ENCODE assay signal across 8 mouse cellular contexts in the genomic region with DNA sequence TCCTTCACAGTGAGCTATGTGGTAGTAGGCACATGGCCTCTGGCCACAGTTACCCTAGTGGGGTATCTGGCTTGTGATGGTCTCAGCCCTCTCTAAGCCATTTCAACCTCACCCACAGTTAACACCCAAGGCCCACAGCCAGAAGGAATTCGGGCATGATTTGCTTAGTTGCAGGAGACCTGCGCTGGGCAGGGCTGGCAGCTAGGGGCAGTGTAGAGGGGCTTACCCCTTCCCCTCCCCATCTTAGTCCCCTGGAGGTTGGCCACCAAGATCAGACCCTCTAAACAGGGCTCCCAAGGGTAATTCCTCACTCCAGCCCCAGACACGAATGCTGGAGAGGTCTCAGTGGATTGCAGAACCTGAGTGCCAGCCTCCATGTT. TPM values are rescaled to one million over a fixed set of nuclear protein-coding genes. Genes with fewer than 3 reads are reported as not detected.
DNase-seq lines count a peak whose midpoint lies in the region; ATAC-seq lines count a peak whose summit lies in the region.
"Had no signal": no experiment of that assay in that cellular context is flagged by ENCODE, and none has a peak within 500 bp of the region (broad histone marks: within the 10 kb centered on the region; RNA-seq: fewer than 3 reads in every experiment).

No protein-coding gene starts in this region.

- DNase-seq in lung, postnatal 36 days, result no peak
- peak; percentile 51 for DNase-seq in embryonic facial prominence, embryonic 11.5 days (ENCODE audit: low spot score)
- DNase-seq in midbrain, embryonic 10.5 days (ENCODE audit: low spot score), result peak; percentile 42
- no peak for DNase-seq in urinary bladder, postnatal 10 days (ENCODE audit: low spot score)
- DNase-seq in yolk sac, embryonic 10.5 days (ENCODE audit: low spot score), result no peak

- H3K27me3 ChIP-seq in lung, embryonic 15.5 days, result no peaks in the 10 kb centered on the region
- peaks cover 2% of the 10 kb centered on the region; the same call in 1 of the 2 replicates for H3K27me3 ChIP-seq in embryonic facial prominence, embryonic 11.5 days (ENCODE audit: control insufficient read depth, insufficient read depth, low read length)
- peaks cover 23% of the 10 kb centered on the region for H3K27me3 ChIP-seq in hindbrain, embryonic 15.5 days
- peaks cover 52% of the 10 kb centered on the region for H3K27me3 ChIP-seq in midbrain, embryonic 10.5 days (ENCODE audit: low read depth, poor library complexity, severe bottlenecking)

- H3K36me3 ChIP-seq in lung, embryonic 15.5 days, result no peaks in the 10 kb centered on the region
- no peaks in the 10 kb centered on the region for H3K36me3 ChIP-seq in embryonic facial prominence, embryonic 11.5 days (replicated peaks; ENCODE audit: control insufficient read depth, insufficient read depth, low read depth, low read length)
- no peaks in the 10 kb centered on the region for H3K36me3 ChIP-seq in hindbrain, embryonic 15.5 days
- H3K36me3 ChIP-seq in midbrain, embryonic 10.5 days, result no peaks in the 10 kb centered on the region

- H3K4me3 ChIP-seq in lung, embryonic 15.5 days, result peak overlapping the region; percentile 60
- H3K4me3 ChIP-seq in embryonic facial prominence, embryonic 11.5 days (ENCODE audit: low read depth, low read length), result peak overlapping the region; percentile 58
- H3K4me3 ChIP-seq in hindbrain, embryonic 15.5 days, result peak overlapping the region; percentile 56
- H3K4me3 ChIP-seq in midbrain, embryonic 10.5 days, result peak overlapping the region; percentile 70

- H3K9ac ChIP-seq in lung, embryonic 15.5 days, result peak overlapping the region; percentile 58
- peak overlapping the region; percentile 65 for H3K9ac ChIP-seq in embryonic facial prominence, embryonic 11.5 days (replicated peaks; ENCODE audit: low read length)
- peak overlapping the region; percentile 59; the same call in 1 of the 2 replicates for H3K9ac ChIP-seq in hindbrain, embryonic 15.5 days

- H3K4me2 ChIP-seq in lung, embryonic 15.5 days, result peak overlapping the region; percentile 98
- peak overlapping the region; percentile 100 for H3K4me2 ChIP-seq in embryonic facial prominence, embryonic 11.5 days (ENCODE audit: low read depth, low read length)
- peak overlapping the region; percentile 99 for H3K4me2 ChIP-seq in hindbrain, embryonic 15.5 days

- no peaks in the 10 kb centered on the region for H3K9me3 ChIP-seq in lung, embryonic 15.5 days
- H3K9me3 ChIP-seq in embryonic facial prominence, embryonic 11.5 days (replicated peaks; ENCODE audit: control insufficient read depth, low read length), result no peaks in the 10 kb centered on the region
- H3K9me3 ChIP-seq in hindbrain, embryonic 15.5 days, result no peaks in the 10 kb centered on the region
- H3K9me3 ChIP-seq in midbrain, embryonic 10.5 days (replicated peaks), result no peaks in the 10 kb centered on the region

- WGBS in lung, embryonic 15.5 days, result 16% methylated on average over 3 of the region's 3 CpGs
- WGBS in embryonic facial prominence, embryonic 11.5 days, result 15% methylated on average over 3 of the region's 3 CpGs
- WGBS in hindbrain, embryonic 15.5 days, result 15% methylated on average over 3 of the region's 3 CpGs
- 6% methylated on average over 3 of the region's 3 CpGs for WGBS in midbrain, embryonic 10.5 days

- peak overlapping the region; percentile 71; the same call in 1 of the 2 replicates for H3K27ac ChIP-seq in lung, embryonic 15.5 days
- no peak overlapping the region for H3K27ac ChIP-seq in embryonic facial prominence, embryonic 11.5 days (replicated peaks; ENCODE audit: low read depth, low read length)
- no peak overlapping the region for H3K27ac ChIP-seq in hindbrain, embryonic 15.5 days (replicated peaks)
- 0 out of 2 replicates have a peak overlapping the region, but pooled peaks have one; percentile 63 for H3K27ac ChIP-seq in midbrain, embryonic 10.5 days (replicated peaks)

- peak; percentile 27; the same call in 1 of the 2 replicates for ATAC-seq in lung, embryonic 15.5 days (ENCODE audit: borderline replicate concordance, extremely low read depth, low FRiP score, low TSS enrichment)
- ATAC-seq in embryonic facial prominence, embryonic 11.5 days (replicated peaks; ENCODE audit: insufficient number of reproducible peaks, low FRiP score, low TSS enrichment, low read depth), result no peak
- 0 out of 2 replicates have a peak, but pooled peaks have one; percentile 21 for ATAC-seq in hindbrain, embryonic 15.5 days (ENCODE audit: low FRiP score, low read depth)

- peaks cover 34% of the 10 kb centered on the region for H3K4me1 ChIP-seq in lung, embryonic 15.5 days
- 0 out of 2 replicates have a peak, but pooled peaks cover 3% of the 10 kb centered on the region for H3K4me1 ChIP-seq in embryonic facial prominence, embryonic 11.5 days (ENCODE audit: control insufficient read depth, insufficient read depth, low read length)
- H3K4me1 ChIP-seq in hindbrain, embryonic 15.5 days (replicated peaks), result peaks cover 17% of the 10 kb centered on the region
- peaks cover 18% of the 10 kb centered on the region for H3K4me1 ChIP-seq in midbrain, embryonic 10.5 days

RNA-seq across cellular contexts. Expression of gene Sned1, which starts 0.9 kb away (rescaled TPM):
- 19.6 and 23.2 TPM in 2 replicates for polyA plus RNA-seq in lung, embryonic 15.5 days (2015; fragmentation: Nextera tagmentation; extraction: Ambion mirVana)
- polyA plus RNA-seq in embryonic facial prominence, embryonic 11.5 days (2014; fragmentation: Nextera tagmentation; extraction: Ambion mirVana), result 5.3 and 5.6 TPM in 2 replicates
- 11.2 and 18.6 TPM in 2 replicates for polyA plus RNA-seq in hindbrain, embryonic 15.5 days (2015; fragmentation: Nextera tagmentation; extraction: Ambion mirVana)
- polyA plus RNA-seq in midbrain, embryonic 10.5 days (2016; fragmentation: Nextera tagmentation; extraction: Ambion mirVana), result 1.2 and 3.1 TPM in 2 replicates
- polyA plus RNA-seq: erythroblast, embryonic 14.5 days had no signal

Comparison
In these comparisons a context has a peak if more than half of its experiments do, and no peak if none do; other contexts are left out.
1. H3K27ac ChIP-seq: peak in lung, embryonic 15.5 days (single experiment) and midbrain, embryonic 10.5 days (single experiment); none in embryonic facial prominence, embryonic 11.5 days (single experiment) and hindbrain, embryonic 15.5 days (single experiment).
2. DNase-seq: peak in embryonic facial prominence, embryonic 11.5 days (single experiment) and midbrain, embryonic 10.5 days (single experiment); none in lung, postnatal 36 days (single experiment), urinary bladder, postnatal 10 days (single experiment) and yolk sac, embryonic 10.5 days (single experiment).
3. Peak in every context shown above with its lines, with median percentiles within 50 percentile points of each other: H3K4me2 ChIP-seq, H3K4me3 ChIP-seq and H3K9ac ChIP-seq.